Comparison of ENCODE assay signal across 24 mouse cellular contexts in genomic region chr16:35067631-35068030, GRCm38 (mm10). TPM values are rescaled to one million over a fixed set of nuclear protein-coding genes. Genes with fewer than 3 reads are reported as not detected.
DNase-seq lines count a peak whose midpoint lies in the region; ATAC-seq lines count a peak whose summit lies in the region.
"Had no signal": no experiment of that assay in that cellular context is flagged by ENCODE, and none has a peak within 500 bp of the region (broad histone marks: within the 10 kb centered on the region; RNA-seq: fewer than 3 reads in every experiment).

No protein-coding gene starts in this region.

- H3K9me3 ChIP-seq in heart, embryonic 15.5 days (replicated peaks): no peaks in the 10 kb centered on the region
- no peaks in the 10 kb centered on the region for H3K9me3 ChIP-seq in heart, embryonic 12.5 days (replicated peaks)
- no peaks in the 10 kb centered on the region for H3K9me3 ChIP-seq in midbrain, embryonic 11.5 days (ENCODE audit: control insufficient read depth, low read length)
- H3K9me3 ChIP-seq in midbrain, embryonic 10.5 days (replicated peaks): no peaks in the 10 kb centered on the region
- H3K9me3 ChIP-seq: embryonic facial prominence, embryonic 10.5 days; embryonic facial prominence, embryonic 12.5 days; forebrain, embryonic 13.5 days; forebrain, embryonic 15.5 days; G1E had no signal

- no peak overlapping the region for H3K4me3 ChIP-seq in heart, embryonic 15.5 days
- H3K4me3 ChIP-seq in heart, embryonic 12.5 days: no peak overlapping the region
- no peak overlapping the region for H3K4me3 ChIP-seq in midbrain, embryonic 11.5 days (ENCODE audit: low read depth, low read length)
- H3K4me3 ChIP-seq in midbrain, embryonic 10.5 days: no peak overlapping the region
- H3K4me3 ChIP-seq: embryonic facial prominence, embryonic 10.5 days; embryonic facial prominence, embryonic 12.5 days; forebrain, embryonic 13.5 days; forebrain, embryonic 15.5 days had no signal

- 92% methylated on average over 3 of the region's 3 CpGs for WGBS in heart, embryonic 15.5 days
- 89% methylated on average over 3 of the region's 3 CpGs for WGBS in heart, embryonic 12.5 days
- 91% methylated on average over 3 of the region's 3 CpGs for WGBS in midbrain, embryonic 11.5 days
- WGBS in midbrain, embryonic 10.5 days: 93% methylated on average over 3 of the region's 3 CpGs

- H3K4me2 ChIP-seq in heart, embryonic 15.5 days: no peak overlapping the region
- H3K4me2 ChIP-seq in heart, embryonic 12.5 days: no peak overlapping the region
- H3K4me2 ChIP-seq in midbrain, embryonic 11.5 days: no peak overlapping the region
- H3K4me2 ChIP-seq: embryonic facial prominence, embryonic 12.5 days; forebrain, embryonic 13.5 days; forebrain, embryonic 15.5 days had no signal

- H3K4me1 ChIP-seq in heart, embryonic 15.5 days (replicated peaks): peaks cover 16% of the 10 kb centered on the region
- H3K4me1 ChIP-seq in heart, embryonic 12.5 days (replicated peaks): peaks cover 14% of the 10 kb centered on the region
- H3K4me1 ChIP-seq in midbrain, embryonic 11.5 days (ENCODE audit: control insufficient read depth, insufficient read depth, low read length): no peaks in the 10 kb centered on the region; the same call in 1 of the 2 replicates
- H3K4me1 ChIP-seq in midbrain, embryonic 10.5 days: peaks cover 2% of the 10 kb centered on the region; the same call in 1 of the 2 replicates
- H3K4me1 ChIP-seq: embryonic facial prominence, embryonic 12.5 days; forebrain, embryonic 15.5 days had no signal

- H3K27ac ChIP-seq in heart, embryonic 15.5 days: peak overlapping the region; percentile 35; the same call in 1 of the 2 replicates
- H3K27ac ChIP-seq in heart, embryonic 12.5 days (ENCODE audit: poor library complexity, severe bottlenecking): no peak overlapping the region
- H3K27ac ChIP-seq in midbrain, embryonic 11.5 days (ENCODE audit: low read depth, low read length): no peak overlapping the region
- H3K27ac ChIP-seq in midbrain, embryonic 10.5 days (replicated peaks): no peak overlapping the region
- H3K27ac ChIP-seq: embryonic facial prominence, embryonic 10.5 days; embryonic facial prominence, embryonic 12.5 days; forebrain, embryonic 13.5 days; forebrain, embryonic 15.5 days had no signal

- peak; percentile 59 for DNase-seq in heart, adult 11 months
- no peak for DNase-seq in heart, adult 8-10 months (ENCODE audit: low spot score)
- peak; percentile 54 for DNase-seq in midbrain, embryonic 11.5 days (ENCODE audit: low spot score, missing footprints)
- DNase-seq in midbrain, embryonic 10.5 days (ENCODE audit: low spot score): no peak
- DNase-seq: adrenal gland, adult 8-10 months; adrenal gland, postnatal 14 days; adrenal gland, postnatal 36 days; B cell, adult 2 months; cerebellum, adult 11-12 months; cerebellum, adult 2 months; cerebellum, adult 9-10 months; cerebellum, postnatal 10 days; cerebellum, postnatal 25 days had no signal

- no peaks in the 10 kb centered on the region for H3K36me3 ChIP-seq in heart, embryonic 15.5 days
- 0 out of 2 replicates have a peak, but pooled peaks cover 3% of the 10 kb centered on the region for H3K36me3 ChIP-seq in heart, embryonic 12.5 days
- no peaks in the 10 kb centered on the region for H3K36me3 ChIP-seq in midbrain, embryonic 11.5 days (ENCODE audit: control insufficient read depth, insufficient read depth, low read length)
- peaks cover 1% of the 10 kb centered on the region for H3K36me3 ChIP-seq in midbrain, embryonic 10.5 days
- H3K36me3 ChIP-seq: embryonic facial prominence, embryonic 12.5 days; forebrain, embryonic 15.5 days had no signal

- H3K9ac ChIP-seq in heart, embryonic 15.5 days: no peak overlapping the region
- H3K9ac ChIP-seq in heart, embryonic 12.5 days: no peak overlapping the region
- H3K9ac ChIP-seq in midbrain, embryonic 11.5 days (ENCODE audit: low read length): no peak overlapping the region
- H3K9ac ChIP-seq: embryonic facial prominence, embryonic 12.5 days; forebrain, embryonic 13.5 days; forebrain, embryonic 15.5 days had no signal

- no peaks in the 10 kb centered on the region for H3K27me3 ChIP-seq in heart, embryonic 15.5 days
- no peaks in the 10 kb centered on the region for H3K27me3 ChIP-seq in heart, embryonic 12.5 days (replicated peaks)
- no peaks in the 10 kb centered on the region for H3K27me3 ChIP-seq in midbrain, embryonic 11.5 days (ENCODE audit: control insufficient read depth, insufficient read depth, low read length)
- H3K27me3 ChIP-seq in midbrain, embryonic 10.5 days (ENCODE audit: low read depth, poor library complexity, severe bottlenecking): no peaks in the 10 kb centered on the region
- H3K27me3 ChIP-seq: CH12.LX; embryonic facial prominence, embryonic 12.5 days; forebrain, embryonic 13.5 days; forebrain, embryonic 15.5 days; Patski had no signal

- no peak for ATAC-seq in heart, embryonic 15.5 days (replicated peaks; ENCODE audit: insufficient number of reproducible peaks, insufficient read depth, low FRiP score, low read depth)
- no peak for ATAC-seq in heart, embryonic 12.5 days (ENCODE audit: insufficient number of reproducible peaks, low FRiP score)
- ATAC-seq in midbrain, embryonic 11.5 days (ENCODE audit: low FRiP score): no peak
- ATAC-seq: activated CD4-positive, CD25-positive, alpha-beta regulatory T cell, adult 4 months; CD4-positive, CD25-positive, alpha-beta regulatory T cell, adult 4 months; forebrain, embryonic 13.5 days; forebrain, embryonic 15.5 days; Patski had no signal

RNA-seq across cellular contexts. Expression of gene Hacd2, which starts 45.4 kb away (rescaled TPM):
- total RNA-seq in heart, adult 8-10 months (2022): 1 to 10 TPM; 5.2 to 9.7 (median 8.3) TPM
- 53.7 and 65.8 TPM in 2 replicates for polyA plus RNA-seq in heart, embryonic 15.5 days (2015; fragmentation: Nextera tagmentation; extraction: Ambion mirVana)
- 54.6 and 60.0 TPM in 2 replicates for polyA plus RNA-seq in heart, embryonic 12.5 days (2016; fragmentation: Nextera tagmentation; extraction: Ambion mirVana)
- 27.2 and 28.6 TPM in 2 replicates for polyA plus RNA-seq in midbrain, embryonic 11.5 days (2014; fragmentation: Nextera tagmentation; extraction: Ambion mirVana)
- 70.4 and 79.0 TPM in 2 replicates for polyA plus RNA-seq in midbrain, embryonic 10.5 days (2016; fragmentation: Nextera tagmentation; extraction: Ambion mirVana)

Comparison
In these comparisons a context has a peak if more than half of its experiments do, and no peak if none do; other contexts are left out.
1. DNase-seq: peak in heart, adult 11 months (single experiment) and midbrain, embryonic 11.5 days (single experiment); none in heart, adult 8-10 months (single experiment) and midbrain, embryonic 10.5 days (single experiment).